Comparison of ENCODE assay signal across 25 mouse cellular contexts in genomic region chr3:52190021-52190420, GRCm38 (mm10).
DNase-seq lines count a peak whose midpoint lies in the region; ATAC-seq and TF ChIP-seq lines count a peak whose summit lies in the region.
"Had no signal": no experiment of that assay in that cellular context is flagged by ENCODE, and none has a peak within 500 bp of the region (broad histone marks: within the 10 kb centered on the region; RNA-seq: fewer than 3 reads in every experiment).

No protein-coding gene starts in this region.

- peaks cover 3% of the 10 kb centered on the region; the same call in 1 of the 2 replicates for H3K4me1 ChIP-seq in forebrain, embryonic 11.5 days (replicated peaks; ENCODE audit: control insufficient read depth, insufficient read depth, low read length)
- H3K4me1 ChIP-seq in forebrain, embryonic 10.5 days, result peaks cover 33% of the 10 kb centered on the region
- no peaks in the 10 kb centered on the region for H3K4me1 ChIP-seq in liver, postnatal 0 days (ENCODE audit: insufficient read depth)
- H3K4me1 ChIP-seq in liver, embryonic 12.5 days, result no peaks in the 10 kb centered on the region
- H3K4me1 ChIP-seq in MEL (ENCODE audit: control insufficient read depth in 1 of 2, insufficient read depth in 2 of 2, low read length in 2 of 2), result peaks cover 0 to 3% of the 10 kb centered on the region in 2 experiments; a peak in 2 of 4 replicates
- peaks cover 39% of the 10 kb centered on the region for H3K4me1 ChIP-seq in limb, embryonic 10.5 days

- no peak for TF ChIP-seq POLR2A in MEL (IDR thresholded peaks at IDR 0.05; ENCODE audit: control insufficient read depth in 1 of 2, insufficient read depth in 1 of 2, low read depth in 1 of 2, low read length in 2 of 2, poor library complexity in 1 of 2)

- H3K36me3 ChIP-seq in forebrain, embryonic 11.5 days (ENCODE audit: control insufficient read depth, insufficient read depth, low read length), result no peaks in the 10 kb centered on the region
- H3K36me3 ChIP-seq in forebrain, embryonic 10.5 days (replicated peaks), result no peaks in the 10 kb centered on the region
- no peaks in the 10 kb centered on the region for H3K36me3 ChIP-seq in liver, postnatal 0 days (replicated peaks; ENCODE audit: insufficient read depth, low read length)
- no peaks in the 10 kb centered on the region for H3K36me3 ChIP-seq in liver, embryonic 12.5 days
- no peaks in the 10 kb centered on the region for H3K36me3 ChIP-seq in MEL (ENCODE audit: control insufficient read depth in 1 of 2, insufficient read depth in 2 of 2, low read length in 2 of 2)
- H3K36me3 ChIP-seq in limb, embryonic 10.5 days, result no peaks in the 10 kb centered on the region
- H3K36me3 ChIP-seq: hindbrain, embryonic 12.5 days; neural tube, embryonic 15.5 days had no signal

- no peaks in the 10 kb centered on the region for H3K9me3 ChIP-seq in forebrain, embryonic 11.5 days (ENCODE audit: control insufficient read depth, low read length)
- H3K9me3 ChIP-seq in forebrain, embryonic 10.5 days, result no peaks in the 10 kb centered on the region
- H3K9me3 ChIP-seq in liver, postnatal 0 days (ENCODE audit: low read length), result no peaks in the 10 kb centered on the region
- no peaks in the 10 kb centered on the region for H3K9me3 ChIP-seq in liver, embryonic 12.5 days (replicated peaks)
- H3K9me3 ChIP-seq in MEL (replicated peaks; ENCODE audit: insufficient read depth, low read length), result no peaks in the 10 kb centered on the region
- no peaks in the 10 kb centered on the region for H3K9me3 ChIP-seq in limb, embryonic 10.5 days (replicated peaks)
- H3K9me3 ChIP-seq: forebrain, embryonic 13.5 days; hindbrain, embryonic 12.5 days; neural tube, embryonic 15.5 days had no signal

- ATAC-seq in forebrain, embryonic 11.5 days (replicated peaks; ENCODE audit: low FRiP score), result no peak
- ATAC-seq in liver, postnatal 0 days, result no peak
- ATAC-seq in liver, embryonic 12.5 days, result no peak
- ATAC-seq: forebrain, embryonic 13.5 days; intestine, postnatal 0 days; lung, postnatal 0 days had no signal

- H3K4me2 ChIP-seq in forebrain, embryonic 11.5 days (ENCODE audit: low read depth, low read length, severe bottlenecking), result no peak overlapping the region
- no peak overlapping the region for H3K4me2 ChIP-seq in liver, postnatal 0 days (ENCODE audit: low read depth, low read length)
- H3K4me2 ChIP-seq in liver, embryonic 12.5 days, result no peak overlapping the region
- H3K4me2 ChIP-seq: forebrain, embryonic 13.5 days; hindbrain, embryonic 12.5 days; neural tube, embryonic 15.5 days had no signal

- TF ChIP-seq RAD21 in MEL (IDR thresholded peaks at IDR 0.05; ENCODE audit: low read depth, low read length), result no peak

- H3K27ac ChIP-seq in forebrain, embryonic 11.5 days (ENCODE audit: low read depth, low read length), result no peak overlapping the region
- H3K27ac ChIP-seq in forebrain, embryonic 10.5 days, result no peak overlapping the region
- no peak overlapping the region for H3K27ac ChIP-seq in liver, postnatal 0 days (ENCODE audit: low read depth)
- H3K27ac ChIP-seq in liver, embryonic 12.5 days, result no peak overlapping the region
- H3K27ac ChIP-seq in MEL (ENCODE audit: control insufficient read depth, low read depth, low read length), result no peak overlapping the region
- no peak overlapping the region for H3K27ac ChIP-seq in limb, embryonic 10.5 days
- H3K27ac ChIP-seq: forebrain, embryonic 13.5 days; hindbrain, embryonic 12.5 days; neural tube, embryonic 15.5 days had no signal

- no peak overlapping the region for H3K4me3 ChIP-seq in forebrain, embryonic 11.5 days (ENCODE audit: low read depth, low read length)
- H3K4me3 ChIP-seq in forebrain, embryonic 10.5 days, result no peak overlapping the region
- H3K4me3 ChIP-seq in liver, postnatal 0 days (ENCODE audit: low read depth, low read length), result no peak overlapping the region
- no peak overlapping the region for H3K4me3 ChIP-seq in liver, embryonic 12.5 days
- H3K4me3 ChIP-seq in MEL (ENCODE audit: control insufficient read depth in 1 of 2, insufficient read depth in 1 of 2, low read depth in 2 of 2, low read length in 2 of 2), result no peak overlapping the region
- H3K4me3 ChIP-seq in limb, embryonic 10.5 days, result no peak overlapping the region
- H3K4me3 ChIP-seq: erythroblast, embryonic 14.5 days; forebrain, embryonic 13.5 days; hindbrain, embryonic 12.5 days; neural tube, embryonic 15.5 days had no signal

- DNase-seq in forebrain, embryonic 11.5 days (ENCODE audit: low spot score), result peak; percentile 30
- no peak for DNase-seq in forebrain, embryonic 10.5 days (ENCODE audit: extremely low spot score, low spot score)
- DNase-seq in liver, postnatal 0 days, result peak; percentile 12
- peak; percentile 35 for DNase-seq in MEL (ENCODE audit: low read depth, low spot score)
- peak; percentile 7 for DNase-seq in limb, embryonic 10.5 days (ENCODE audit: low spot score)
- no peak for DNase-seq in T-cell, adult 2 months (ENCODE audit: low spot score)
- DNase-seq: adrenal gland, postnatal 36 days; cerebellum, adult 2 months; cerebellum, postnatal 14 days; gastrocnemius, postnatal 25 days; kidney, adult 9 months; kidney, postnatal 10 days; lung, adult 18-20 months; lung, postnatal 4 days; midbrain, embryonic 14.5 days; right cerebral cortex, adult 18-20 months; spleen, adult 18-20 months; thymus, postnatal 4 days had no signal

- no peak for TF ChIP-seq CTCF in liver, postnatal 0 days (IDR thresholded peaks at IDR 0.05; ENCODE audit: low read depth)
- no peak for TF ChIP-seq CTCF in MEL (IDR thresholded peaks at IDR 0.05 in 2 of 3, conservative IDR thresholded peaks at IDR 0.05 in 1 of 3; ENCODE audit: control insufficient read depth in 1 of 3, insufficient read depth in 1 of 3, low read depth in 2 of 3, low read length in 3 of 3, poor library complexity in 1 of 3, severe bottlenecking in 1 of 3)

- H3K79me2 ChIP-seq in MEL (ENCODE audit: control insufficient read depth, insufficient read depth, low read length, poor library complexity), result no peaks in the 10 kb centered on the region

- no peak overlapping the region for H3K9ac ChIP-seq in forebrain, embryonic 11.5 days (ENCODE audit: low read length)
- no peak overlapping the region for H3K9ac ChIP-seq in liver, postnatal 0 days (replicated peaks)
- no peak overlapping the region for H3K9ac ChIP-seq in liver, embryonic 12.5 days
- H3K9ac ChIP-seq in MEL (ENCODE audit: control insufficient read depth, low read depth, low read length, poor library complexity, severe bottlenecking), result no peak overlapping the region
- H3K9ac ChIP-seq: forebrain, embryonic 13.5 days; hindbrain, embryonic 12.5 days; neural tube, embryonic 15.5 days had no signal

- 83% methylated on average over 7 of the region's 7 CpGs for WGBS in forebrain, embryonic 11.5 days
- 88% methylated on average over 7 of the region's 7 CpGs for WGBS in forebrain, embryonic 10.5 days
- WGBS in liver, postnatal 0 days (ENCODE audit: insufficient replicate concordance), result 54% methylated on average over 7 of the region's 7 CpGs
- 59% methylated on average over 7 of the region's 7 CpGs for WGBS in liver, embryonic 12.5 days (ENCODE audit: insufficient replicate concordance)
- WGBS in limb, embryonic 10.5 days, result 89% methylated on average over 7 of the region's 7 CpGs

- no peaks in the 10 kb centered on the region; the same call in 1 of the 2 replicates for H3K27me3 ChIP-seq in forebrain, embryonic 11.5 days (ENCODE audit: control insufficient read depth, insufficient read depth, low read length)
- peaks cover 12% of the 10 kb centered on the region for H3K27me3 ChIP-seq in forebrain, embryonic 10.5 days (ENCODE audit: poor library complexity, severe bottlenecking)
- no peaks in the 10 kb centered on the region for H3K27me3 ChIP-seq in liver, postnatal 0 days (ENCODE audit: insufficient read depth, low read length)
- H3K27me3 ChIP-seq in liver, embryonic 12.5 days (replicated peaks), result peaks cover 9% of the 10 kb centered on the region; the same call in 1 of the 2 replicates
- peaks cover 0 to 3% of the 10 kb centered on the region in 2 experiments; a peak in 1 of 4 replicates for H3K27me3 ChIP-seq in MEL (ENCODE audit: control insufficient read depth in 1 of 2, insufficient read depth in 2 of 2, low read length in 2 of 2)
- H3K27me3 ChIP-seq in limb, embryonic 10.5 days (ENCODE audit: low read depth, poor library complexity, severe bottlenecking), result no peaks in the 10 kb centered on the region
- H3K27me3 ChIP-seq: forebrain, embryonic 13.5 days; neural tube, embryonic 15.5 days had no signal

- TF ChIP-seq EP300 in liver, postnatal 0 days (IDR thresholded peaks at IDR 0.05; ENCODE audit: low read depth), result no peak
- TF ChIP-seq EP300 in MEL (IDR thresholded peaks at IDR 0.05; ENCODE audit: low read depth in 1 of 2, low read length in 2 of 2), result peak in 1 of 2 experiments; percentile 20; a peak in 1 of 4 replicates

TF ChIP-seq in MEL, 35 proteins besides CTCF, POLR2A, EP300 and RAD21:
- TF ChIP-seq MYB (IDR thresholded peaks at IDR 0.05; ENCODE audit: low read depth, low read length) (no peak), MYC (IDR thresholded peaks at IDR 0.05; ENCODE audit: low read depth, low read length) (no peak), ELF1 (IDR thresholded peaks at IDR 0.05; ENCODE audit: low read depth, low read length) (no peak), MAFK (IDR thresholded peaks at IDR 0.05; ENCODE audit: borderline replicate concordance, low read depth, low read length) (no peak), NELFE (IDR thresholded peaks at IDR 0.05; ENCODE audit: low read depth, low read length) (no peak), BHLHE40 (IDR thresholded peaks at IDR 0.05; ENCODE audit: borderline replicate concordance, low read depth, low read length) (no peak), USF1 (IDR thresholded peaks at IDR 0.05; ENCODE audit: low read depth, low read length) (no peak)

Comparison
In these comparisons a context has a peak if more than half of its experiments do, and no peak if none do; other contexts are left out.
1. DNase-seq: peak in forebrain, embryonic 11.5 days (single experiment), liver, postnatal 0 days (single experiment), MEL (single experiment) and limb, embryonic 10.5 days (single experiment); none in forebrain, embryonic 10.5 days (single experiment) and T-cell, adult 2 months (single experiment).